9 mouse cellular contexts compared by ENCODE assay signal in the genomic region with DNA sequence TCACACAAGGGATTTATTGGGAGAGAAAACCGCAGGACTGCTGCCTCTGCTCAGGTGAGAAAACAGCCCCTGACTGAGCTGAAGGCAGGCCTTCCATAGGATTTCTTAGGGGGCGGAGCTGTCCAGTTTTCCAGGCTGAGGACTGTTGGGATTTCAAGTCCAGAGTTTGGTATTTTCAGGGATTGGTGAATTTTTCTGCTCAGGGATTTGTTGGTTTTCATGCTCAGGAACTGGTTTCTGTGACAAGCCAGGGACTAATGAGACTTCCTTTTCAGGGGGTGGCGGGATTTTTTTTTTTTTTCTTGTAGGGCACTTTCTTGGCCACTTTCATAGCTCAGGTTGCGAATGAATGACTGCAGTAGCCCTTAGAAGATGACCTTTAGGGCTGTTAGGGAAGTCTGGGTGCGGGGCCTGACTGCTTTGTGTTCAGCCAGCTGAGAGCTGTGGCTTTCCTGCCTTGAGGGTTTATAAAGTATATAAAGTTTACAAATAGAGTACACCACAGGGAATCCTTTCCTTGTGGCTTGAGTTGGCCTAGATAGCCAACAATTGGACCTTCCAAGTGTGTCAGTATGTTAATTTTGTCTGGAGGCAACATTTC. TPM values are rescaled to one million over a fixed set of nuclear protein-coding genes. Genes with fewer than 3 reads are reported as not detected.
DNase-seq lines count a peak whose midpoint lies in the region; ATAC-seq and TF ChIP-seq lines count a peak whose summit lies in the region.
"Had no signal": no experiment of that assay in that cellular context is flagged by ENCODE, and none has a peak within 500 bp of the region (broad histone marks: within the 10 kb centered on the region; RNA-seq: fewer than 3 reads in every experiment).

No protein-coding gene starts in this region.

- H3K27me3 ChIP-seq in kidney, embryonic 15.5 days = no peaks in the 10 kb centered on the region
- no peaks in the 10 kb centered on the region for H3K27me3 ChIP-seq in hindbrain, embryonic 12.5 days
- no peaks in the 10 kb centered on the region for H3K27me3 ChIP-seq in midbrain, embryonic 13.5 days
- H3K27me3 ChIP-seq: Patski had no signal

- no peak for ATAC-seq in kidney, embryonic 15.5 days (replicated peaks; ENCODE audit: low FRiP score)
- ATAC-seq in hindbrain, embryonic 12.5 days (ENCODE audit: low FRiP score) = no peak
- ATAC-seq in midbrain, embryonic 13.5 days = no peak
- no peak for ATAC-seq in monocyte, adult 5-6 weeks (replicated peaks; ENCODE audit: insufficient number of reproducible peaks, low FRiP score, low TSS enrichment, poor library complexity, severe bottlenecking)
- ATAC-seq: Patski had no signal

- WGBS in kidney, embryonic 15.5 days = 20% methylated on average over 5 of the region's 5 CpGs
- WGBS in hindbrain, embryonic 12.5 days = 36% methylated on average over 5 of the region's 5 CpGs
- 37% methylated on average over 5 of the region's 5 CpGs for WGBS in midbrain, embryonic 13.5 days

- H3K27ac ChIP-seq in kidney, embryonic 15.5 days = peak overlapping the region; percentile 76
- peak overlapping the region; percentile 52 for H3K27ac ChIP-seq in hindbrain, embryonic 12.5 days
- peak overlapping the region; percentile 9 for H3K27ac ChIP-seq in midbrain, embryonic 13.5 days
- no peak overlapping the region for H3K27ac ChIP-seq in left cerebral cortex, adult 2 months

- no peak overlapping the region for H3K4me3 ChIP-seq in kidney, embryonic 15.5 days (replicated peaks)
- H3K4me3 ChIP-seq in hindbrain, embryonic 12.5 days = 0 out of 2 replicates have a peak overlapping the region, but pooled peaks have one; percentile 1
- H3K4me3 ChIP-seq in midbrain, embryonic 13.5 days (replicated peaks) = peak overlapping the region; percentile 85; the same call in 1 of the 2 replicates
- H3K4me3 ChIP-seq in left cerebral cortex, adult 2 months = no peak overlapping the region

- intact Hi-C loops in left cerebral cortex, adult 2 months (cut with DNase I) = loop anchor here (5.0 kb wide), 1 partner anchor 102 kb away; the partner anchor contains the start of gene Ttl

- TF ChIP-seq CTCF in left cerebral cortex, adult 2 months (IDR thresholded peaks at IDR 0.05) = no peak

- DNase-seq in kidney, adult 9 months = no peak
- DNase-seq in ZHBTc4 (ENCODE audit: low read depth, low spot score) = peak; percentile 46
- no peak for DNase-seq in left cerebral cortex, adult 2 months (ENCODE audit: extremely low spot score in 1 of 2, low spot score in 2 of 2)
- no peak for DNase-seq in right cerebral cortex, adult 2 months (ENCODE audit: low spot score in 2 of 2)

- H3K9ac ChIP-seq in kidney, embryonic 15.5 days = no peak overlapping the region
- H3K9ac ChIP-seq in hindbrain, embryonic 12.5 days = peak overlapping the region; percentile 18; the same call in 1 of the 2 replicates
- peak overlapping the region; percentile 54; the same call in 1 of the 2 replicates for H3K9ac ChIP-seq in midbrain, embryonic 13.5 days (replicated peaks)

- H3K4me2 ChIP-seq in kidney, embryonic 15.5 days = peak overlapping the region; percentile 37
- H3K4me2 ChIP-seq in hindbrain, embryonic 12.5 days (replicated peaks) = peak overlapping the region; percentile 51
- peak overlapping the region; percentile 49 for H3K4me2 ChIP-seq in midbrain, embryonic 13.5 days (replicated peaks)

- H3K9me3 ChIP-seq in kidney, embryonic 15.5 days (replicated peaks) = no peaks in the 10 kb centered on the region
- no peaks in the 10 kb centered on the region for H3K9me3 ChIP-seq in hindbrain, embryonic 12.5 days (replicated peaks)
- no peaks in the 10 kb centered on the region for H3K9me3 ChIP-seq in midbrain, embryonic 13.5 days

- no peaks in the 10 kb centered on the region for H3K36me3 ChIP-seq in kidney, embryonic 15.5 days
- no peaks in the 10 kb centered on the region for H3K36me3 ChIP-seq in hindbrain, embryonic 12.5 days
- no peaks in the 10 kb centered on the region for H3K36me3 ChIP-seq in midbrain, embryonic 13.5 days

- peaks cover 8% of the 10 kb centered on the region for H3K4me1 ChIP-seq in kidney, embryonic 15.5 days
- H3K4me1 ChIP-seq in hindbrain, embryonic 12.5 days = peaks cover 8% of the 10 kb centered on the region
- peaks cover 15% of the 10 kb centered on the region for H3K4me1 ChIP-seq in midbrain, embryonic 13.5 days (replicated peaks)

RNA-seq across cellular contexts. Expression of gene Zc3h6, which starts 1.6 kb away (rescaled TPM):
- 1.2 and 1.7 TPM in 2 replicates for polyA plus RNA-seq in kidney, embryonic 15.5 days (2015; fragmentation: Nextera tagmentation; extraction: Ambion mirVana)
- polyA plus RNA-seq in hindbrain, embryonic 12.5 days (2016; fragmentation: Nextera tagmentation; extraction: Ambion mirVana) = 3.4 and 4.2 TPM in 2 replicates
- polyA plus RNA-seq in midbrain, embryonic 13.5 days (2015; fragmentation: Nextera tagmentation; extraction: Ambion mirVana) = 4.1 and 5.2 TPM in 2 replicates
- 10 to 100 TPM; 14.4 to 19.8 TPM for total RNA-seq in left cerebral cortex, adult 2 months (2021)
- total RNA-seq in monocyte, adult 5-6 weeks (2017) = 2.5 to 6.3 TPM (median 4.4 TPM) in 3 replicates

RNA-seq across cellular contexts. Expression of gene Gm10762, which starts 1.9 kb away (rescaled TPM):
- polyA plus RNA-seq in kidney, embryonic 15.5 days (2015; fragmentation: Nextera tagmentation; extraction: Ambion mirVana) = 12.2 and 13.4 TPM in 2 replicates
- 28.5 and 32.6 TPM in 2 replicates for polyA plus RNA-seq in hindbrain, embryonic 12.5 days (2016; fragmentation: Nextera tagmentation; extraction: Ambion mirVana)
- polyA plus RNA-seq in midbrain, embryonic 13.5 days (2015; fragmentation: Nextera tagmentation; extraction: Ambion mirVana) = 23.3 and 26.6 TPM in 2 replicates
- 1 to 10 TPM; 5.0 to 5.4 TPM for total RNA-seq in left cerebral cortex, adult 2 months (2021)
- 1.5 to 2.6 TPM in 2 of 3 replicates, not detected in the other for total RNA-seq in monocyte, adult 5-6 weeks (2017)

RNA-seq across cellular contexts. Expression of gene Zc3h8, which starts 21.7 kb away (rescaled TPM):
- 7.2 and 8.3 TPM in 2 replicates for polyA plus RNA-seq in kidney, embryonic 15.5 days (2015; fragmentation: Nextera tagmentation; extraction: Ambion mirVana)
- polyA plus RNA-seq in hindbrain, embryonic 12.5 days (2016; fragmentation: Nextera tagmentation; extraction: Ambion mirVana) = 8.8 and 9.0 TPM in 2 replicates
- 11.4 and 12.3 TPM in 2 replicates for polyA plus RNA-seq in midbrain, embryonic 13.5 days (2015; fragmentation: Nextera tagmentation; extraction: Ambion mirVana)
- total RNA-seq in left cerebral cortex, adult 2 months (2021) = 1 to 10 TPM; 6.8 to 7.1 TPM
- total RNA-seq in monocyte, adult 5-6 weeks (2017) = 5.2 to 11.2 TPM (median 8.0 TPM) in 3 replicates

Comparison
In these comparisons a context has a peak if more than half of its experiments do, and no peak if none do; other contexts are left out.
1. H3K4me3 ChIP-seq: peak in hindbrain, embryonic 12.5 days (single experiment) and midbrain, embryonic 13.5 days (single experiment); none in kidney, embryonic 15.5 days (single experiment) and left cerebral cortex, adult 2 months (single experiment).
2. Peak in every context shown above with its lines, with median percentiles within 50 percentile points of each other: H3K4me2 ChIP-seq.